Mouse (Mus musculus) liver, embryonic 16.5 days (tissue): ENCODE results near the gene Rfx1. TPM values are rescaled to one million over a fixed set of nuclear protein-coding genes. Genes with fewer than 3 reads are reported as not detected.
A peak's percentile ranks its signal among the peaks of the same experiment; 100 is the strongest.

Source experiments
- ATAC-seq: fragments of 200-750 bp; cut with Nextera tagmentation; 2 replicates; pipeline ENCODE4 v1.8.0; 2017; ENCODE audit warnings: low read depth, mild to moderate bottlenecking, moderate number of reproducible peaks, moderate library complexity
- H3K27ac ChIP-seq: fragments of 300-500 bp; sonication (generic); 2 replicates; pipeline ENCODE4 v1.5.1; 2014; ENCODE audit warnings: mild to moderate bottlenecking, low read length
- H3K27me3 ChIP-seq: fragments of 300-500 bp; sonication (generic); 2 replicates; pipeline ENCODE4 v1.6.1; 2014; ENCODE audit warnings: low read depth, low read length, mixed read lengths; ENCODE audit not compliant: control insufficient read depth, insufficient read depth
- H3K36me3 ChIP-seq: fragments of 300-500 bp; sonication (generic); 2 replicates; pipeline ENCODE4 v1.6.1; 2014; ENCODE audit warnings: mild to moderate bottlenecking; ENCODE audit not compliant: control insufficient read depth, insufficient read depth
- H3K4me1 ChIP-seq: fragments of 300-500 bp; sonication (generic); 2 replicates; pipeline ENCODE4 v1.6.1; 2014; ENCODE audit warnings: low read depth, low read length, mixed read lengths; ENCODE audit not compliant: control insufficient read depth
- H3K4me2 ChIP-seq: fragments of 300-500 bp; sonication (generic); 2 replicates; pipeline ENCODE4 v1.6.1; 2014; ENCODE audit warnings: low read depth, low read length, mixed read lengths
- H3K4me3 ChIP-seq: fragments of 300-500 bp; sonication (generic); 2 replicates; pipeline ENCODE4 v1.5.1; 2014; ENCODE audit warnings: low read depth, mild to moderate bottlenecking, low read length
- H3K9ac ChIP-seq: fragments of 300-500 bp; sonication (generic); 2 replicates; pipeline ENCODE4 v1.6.1; 2014; ENCODE audit warnings: low read depth, low read length
- H3K9me3 ChIP-seq: fragments of 300-500 bp; sonication (generic); replicated peaks from 2 replicates; pipeline ENCODE4 v1.6.1; 2016; ENCODE audit warnings: low read length; ENCODE audit not compliant: control insufficient read depth
- WGBS: fragments of 180-500 bp; shearing (Covaris S2); extraction: QIAGEN DNeasy Blood & Tissue Kit; methylation state at CpG from one replicate; pipeline ENCODE4 v1.1.7; 2014; ENCODE audit not compliant: insufficient replicate concordance; 5-methylcytosine and 5-hydroxymethylcytosine counted together
- polyA plus RNA-seq: library from polyadenylated mRNA; unstranded; fragments of >200 nt; fragmentation: Nextera tagmentation; extraction: Ambion mirVana; gene quantifications from 2 replicates; pipeline ENCODE4 v1.2.1, GENCODE M21; 2015

Gene Rfx1
- polyA plus RNA-seq, 1 experiment from 2014 or later, result 2.7 TPM

GRCm38 (mm10) chr8:84048171-84048570, 18.5 kb upstream of the Rfx1 start:
- ATAC-seq, result no peak
- Histone ChIP-seq H3K9ac (no peak overlapping the region), H3K27ac (no peak overlapping the region), H3K4me2 (no peak overlapping the region), H3K4me1 (peaks cover 4% of the 10 kb centered on the region), H3K36me3 (no peaks in the 10 kb centered on the region), H3K9me3 (no peaks in the 10 kb centered on the region), H3K27me3 (peaks cover 23% of the 10 kb centered on the region), H3K4me3 (no peak overlapping the region)
- WGBS, result 62% methylated on average over 5 of the region's 5 CpGs

GRCm38 (mm10) chr8:84052746-84053145, 13.9 kb upstream of the Rfx1 start:
- 25% methylated on average over 3 of the region's 3 CpGs for WGBS
- Histone ChIP-seq H3K9me3 (no peaks in the 10 kb centered on the region), H3K27me3 (no peaks in the 10 kb centered on the region; the same call in 1 of the 2 replicates), H3K27ac (no peak overlapping the region), H3K9ac (no peak overlapping the region), H3K4me3 (no peak overlapping the region), H3K36me3 (no peaks in the 10 kb centered on the region), H3K4me2 (no peak overlapping the region), H3K4me1 (peaks cover 4% of the 10 kb centered on the region)
- peak; percentile 54 for ATAC-seq

GRCm38 (mm10) chr8:84053229-84053628, 13.4 kb upstream of the Rfx1 start:
- Histone ChIP-seq H3K9ac (no peak overlapping the region), H3K27me3 (no peaks in the 10 kb centered on the region), H3K4me1 (peaks cover 4% of the 10 kb centered on the region), H3K9me3 (no peaks in the 10 kb centered on the region), H3K36me3 (no peaks in the 10 kb centered on the region), H3K4me3 (no peak overlapping the region), H3K4me2 (no peak overlapping the region), H3K27ac (no peak overlapping the region)
- 83% methylated on average over 5 of the region's 5 CpGs for WGBS
- ATAC-seq, result no peak

GRCm38 (mm10) chr8:84057827-84058226, 8.8 kb upstream of the Rfx1 start:
- H3K9ac ChIP-seq, result no peak overlapping the region
- H3K4me2 ChIP-seq, result no peak overlapping the region
- WGBS, result 79% methylated on average over 1 of the region's 1 CpGs
- no peaks in the 10 kb centered on the region for H3K9me3 ChIP-seq
- H3K27me3 ChIP-seq, result no peaks in the 10 kb centered on the region
- H3K27ac ChIP-seq, result no peak overlapping the region
- no peak overlapping the region for H3K4me3 ChIP-seq
- no peak for ATAC-seq
- H3K36me3 ChIP-seq, result no peaks in the 10 kb centered on the region
- no peaks in the 10 kb centered on the region; the same call in 1 of the 2 replicates for H3K4me1 ChIP-seq

GRCm38 (mm10) chr8:84059226-84059625, 7.4 kb upstream of the Rfx1 start:
- 77% methylated on average over 2 of the region's 2 CpGs for WGBS
- Histone ChIP-seq H3K36me3 (no peaks in the 10 kb centered on the region), H3K4me1 (peaks cover 2% of the 10 kb centered on the region; the same call in 1 of the 2 replicates), H3K9ac (no peak overlapping the region), H3K27me3 (no peaks in the 10 kb centered on the region), H3K27ac (no peak overlapping the region), H3K9me3 (no peaks in the 10 kb centered on the region), H3K4me2 (no peak overlapping the region), H3K4me3 (no peak overlapping the region)
- ATAC-seq, result no peak

- H3K27me3 ChIP-seq, result no peaks in the 10 kb centered on the region
- H3K4me2 ChIP-seq, result no peak overlapping the region
- peak; percentile 47 for ATAC-seq
- peaks cover 3% of the 10 kb centered on the region; the same call in 1 of the 2 replicates for H3K4me1 ChIP-seq
- 28% methylated on average over 2 of the region's 2 CpGs for WGBS
- H3K9ac ChIP-seq, result no peak overlapping the region
- H3K36me3 ChIP-seq, result no peaks in the 10 kb centered on the region
- H3K27ac ChIP-seq, result no peak overlapping the region
- no peak overlapping the region for H3K4me3 ChIP-seq
- no peaks in the 10 kb centered on the region for H3K9me3 ChIP-seq
Measured at GRCm38 (mm10) chr8:84060245-84060644, 6.4 kb upstream of the Rfx1 start.

GRCm38 (mm10) chr8:84063861-84064610, 2.6 kb upstream of the Rfx1 start:
- H3K27ac ChIP-seq, result no peak overlapping the region
- ATAC-seq, result no peak

GRCm38 (mm10) chr8:84065037-84065436, 1.6 kb upstream of the Rfx1 start, which contains the start of gene Gm10643:
Gm10643 (minus strand) TSS chr8:84065137.
- ATAC-seq, result no peak
- peaks cover 24% of the 10 kb centered on the region for H3K4me1 ChIP-seq
- peak within 1 kb of the TSS; percentile 91 for H3K9ac ChIP-seq
- peak within 1 kb of the TSS; percentile 99 for H3K27ac ChIP-seq
- H3K4me3 ChIP-seq, result peak within 1 kb of the TSS; percentile 99
- H3K4me2 ChIP-seq, result peak within 1 kb of the TSS; percentile 98
- H3K27me3 ChIP-seq, result no peaks in the 10 kb centered on the region
- H3K36me3 ChIP-seq, result no peaks in the 10 kb centered on the region
- H3K9me3 ChIP-seq, result no peaks in the 10 kb centered on the region
- 76% methylated on average over 1 of the region's 1 CpGs for WGBS

More at GRCm38 (mm10) chr8:84063861-84064610, 2.6 kb upstream of the Rfx1 start:
- no peaks in the 10 kb centered on the region for H3K27me3 ChIP-seq
- WGBS, result 33% methylated on average over 8 of the region's 8 CpGs
- no peak overlapping the region for H3K9ac ChIP-seq
- H3K4me2 ChIP-seq, result no peak overlapping the region
- no peak overlapping the region for H3K4me3 ChIP-seq
- peaks cover 24% of the 10 kb centered on the region for H3K4me1 ChIP-seq
- no peaks in the 10 kb centered on the region for H3K36me3 ChIP-seq
- H3K9me3 ChIP-seq, result no peaks in the 10 kb centered on the region

GRCm38 (mm10) chr8:84065457-84066072, 1.1 kb upstream of the Rfx1 start:
- no peaks in the 10 kb centered on the region for H3K9me3 ChIP-seq
- H3K4me1 ChIP-seq, result peaks cover 27% of the 10 kb centered on the region
- WGBS, result 21% methylated on average over 5 of the region's 5 CpGs

More at GRCm38 (mm10) chr8:84065457-84066072, 1.1 kb upstream of the Rfx1 start:
- Histone ChIP-seq H3K36me3 (no peaks in the 10 kb centered on the region), H3K4me3 (peak overlapping the region; percentile 99), H3K9ac (peak overlapping the region; percentile 91), H3K4me2 (peak overlapping the region; percentile 98), H3K27ac (peak overlapping the region; percentile 99), H3K27me3 (no peaks in the 10 kb centered on the region)
- no peak for ATAC-seq
